ENCODE assay signal across 30 mouse cellular contexts in the genomic region with DNA sequence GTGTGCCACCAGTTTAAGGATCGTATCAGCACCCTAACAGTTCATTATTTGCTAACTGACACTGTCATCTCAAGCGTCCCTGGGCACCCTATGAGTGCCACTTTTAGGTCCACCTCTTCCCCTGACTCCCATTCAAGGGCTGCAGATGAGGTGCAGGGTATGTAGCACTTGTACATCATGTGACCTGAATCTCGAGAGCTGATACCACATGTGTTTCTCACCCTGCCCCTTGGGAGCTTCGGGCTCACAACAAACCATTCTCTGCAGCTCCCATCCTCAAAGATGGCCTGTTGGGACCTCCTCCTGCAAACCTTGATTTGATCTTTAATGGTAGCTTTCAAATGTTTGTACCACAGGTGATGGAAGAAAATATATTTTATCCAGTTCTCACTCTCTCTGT.
"Had no signal": no experiment of that assay in that cellular context is flagged by ENCODE, and none has a peak within 500 bp of the region (broad histone marks: within the 10 kb centered on the region; RNA-seq: fewer than 3 reads in every experiment).

No protein-coding gene starts in this region.

- H3K36me3 ChIP-seq: limb, embryonic 10.5 days; limb, embryonic 12.5 days; limb, embryonic 13.5 days; limb, embryonic 15.5 days; liver, embryonic 12.5 days; liver, embryonic 13.5 days; liver, embryonic 15.5 days; lung, embryonic 15.5 days; midbrain, embryonic 10.5 days; midbrain, embryonic 12.5 days; midbrain, embryonic 13.5 days; midbrain, embryonic 15.5 days; neural tube, embryonic 12.5 days had no signal

- H3K27ac ChIP-seq: limb, embryonic 10.5 days; limb, embryonic 12.5 days; limb, embryonic 13.5 days; limb, embryonic 15.5 days; liver, embryonic 12.5 days; liver, embryonic 13.5 days; liver, embryonic 14.5 days; liver, embryonic 15.5 days; lung, embryonic 15.5 days; macrophage; midbrain, embryonic 10.5 days; midbrain, embryonic 12.5 days; midbrain, embryonic 13.5 days; midbrain, embryonic 15.5 days; neural tube, embryonic 12.5 days had no signal

- H3K4me1 ChIP-seq: midbrain, embryonic 10.5 days; midbrain, embryonic 12.5 days; midbrain, embryonic 13.5 days; midbrain, embryonic 15.5 days; neural tube, embryonic 12.5 days had no signal

- DNase-seq: left cerebral cortex, postnatal 4 days; liver; liver, embryonic 13.5 days; liver, postnatal 0 days; lung, adult 18-20 months; lung, adult 2 months; lung, embryonic 14.5 days; lung, postnatal 10 days; lung, postnatal 14 days; lung, postnatal 36 days; lung, postnatal 4 days; midbrain, embryonic 14.5 days had no signal

- H3K27me3 ChIP-seq: limb, embryonic 12.5 days; limb, embryonic 13.5 days; limb, embryonic 15.5 days; liver, embryonic 12.5 days; liver, embryonic 13.5 days; liver, embryonic 15.5 days; lung, embryonic 15.5 days; megakaryocyte, embryonic 14.5 days; midbrain, embryonic 12.5 days; midbrain, embryonic 13.5 days; midbrain, embryonic 15.5 days; neural tube, embryonic 12.5 days had no signal

- H3K4me2 ChIP-seq: limb, embryonic 12.5 days; limb, embryonic 13.5 days; limb, embryonic 15.5 days; liver, embryonic 11.5 days; liver, embryonic 12.5 days; liver, embryonic 13.5 days; liver, embryonic 15.5 days; lung, embryonic 14.5 days; lung, embryonic 15.5 days; midbrain, embryonic 11.5 days; midbrain, embryonic 12.5 days; midbrain, embryonic 13.5 days; midbrain, embryonic 15.5 days; neural tube, embryonic 12.5 days had no signal

- H3K9ac ChIP-seq: limb, embryonic 12.5 days; limb, embryonic 13.5 days; limb, embryonic 15.5 days; liver, embryonic 12.5 days; liver, embryonic 13.5 days; liver, embryonic 14.5 days; liver, embryonic 15.5 days; liver, postnatal 0 days; lung, embryonic 14.5 days; lung, embryonic 15.5 days; midbrain, embryonic 12.5 days; midbrain, embryonic 13.5 days; midbrain, embryonic 15.5 days; neural tube, embryonic 12.5 days had no signal

- H3K9me3 ChIP-seq: limb, embryonic 10.5 days; limb, embryonic 12.5 days; limb, embryonic 13.5 days; limb, embryonic 15.5 days; liver, embryonic 12.5 days; liver, embryonic 13.5 days; liver, embryonic 15.5 days; lung, embryonic 15.5 days; megakaryocyte, embryonic 14.5 days; midbrain, embryonic 10.5 days; midbrain, embryonic 12.5 days; midbrain, embryonic 13.5 days; midbrain, embryonic 15.5 days; neural tube, embryonic 12.5 days had no signal

- H3K4me3 ChIP-seq: limb, embryonic 10.5 days; limb, embryonic 12.5 days; limb, embryonic 13.5 days; limb, embryonic 15.5 days; liver, embryonic 12.5 days; liver, embryonic 13.5 days; liver, embryonic 15.5 days; lung, embryonic 15.5 days; megakaryocyte, embryonic 14.5 days; midbrain, embryonic 10.5 days; midbrain, embryonic 12.5 days; midbrain, embryonic 13.5 days; midbrain, embryonic 15.5 days; myocyte; neural tube, embryonic 12.5 days had no signal
